ENCODE assay signal across 19 mouse cellular contexts in genomic region chr1:88150133-88150532, GRCm38 (mm10). TPM values are rescaled to one million over a fixed set of nuclear protein-coding genes. Genes with fewer than 3 reads are reported as not detected.
DNase-seq lines count a peak whose midpoint lies in the region; ATAC-seq and TF ChIP-seq lines count a peak whose summit lies in the region.
"Not testable (repeated sequence)": the region's sequence is repeated elsewhere in the genome, so short reads cannot be mapped to it uniquely, and the experiment has no call there.
"Had no signal": no experiment of that assay in that cellular context is flagged by ENCODE, and none has a peak within 500 bp of the region (broad histone marks: within the 10 kb centered on the region; RNA-seq: fewer than 3 reads in every experiment).

No protein-coding gene starts in this region.

- ATAC-seq in heart, postnatal 0 days (ENCODE audit: insufficient read depth, low read depth); kidney, postnatal 0 days (replicated peaks; ENCODE audit: low FRiP score, low read depth): not testable (repeated sequence)
- peak; percentile 69 for ATAC-seq in megakaryocyte, adult 5-6 weeks (ENCODE audit: poor library complexity, severe bottlenecking)

- TF ChIP-seq CTCF in heart, postnatal 0 days (IDR thresholded peaks at IDR 0.05; ENCODE audit: low read depth): peak; percentile 42
- TF ChIP-seq CTCF in kidney, postnatal 0 days (IDR thresholded peaks at IDR 0.05; ENCODE audit: low read depth): peak; percentile 70

- not testable (repeated sequence) for H3K9ac ChIP-seq in heart, postnatal 0 days (replicated peaks; ENCODE audit: low read depth, low read length); kidney, postnatal 0 days (ENCODE audit: low read depth, low read length)

- not testable (repeated sequence) for H3K4me1 ChIP-seq in heart, postnatal 0 days (ENCODE audit: control insufficient read depth, insufficient read depth); kidney, postnatal 0 days (replicated peaks; ENCODE audit: insufficient read depth, low read length)

- not testable (repeated sequence) for H3K27ac ChIP-seq in heart, postnatal 0 days (ENCODE audit: low read depth); kidney, postnatal 0 days

- not testable (repeated sequence) for H3K27me3 ChIP-seq in heart, postnatal 0 days (ENCODE audit: control insufficient read depth, insufficient read depth, low read length); kidney, postnatal 0 days (ENCODE audit: insufficient read depth, low read length)

- not testable (repeated sequence) for TF ChIP-seq EP300 in heart, postnatal 0 days (IDR thresholded peaks at IDR 0.05; ENCODE audit: low read depth)

- DNase-seq in A20 (ENCODE audit: low read depth, low spot score): peak; percentile 20
- peak; percentile 8 for DNase-seq in R1 (ENCODE audit: low read depth, low spot score)
- peak; percentile 35 to 41 for DNase-seq in cerebellum, postnatal 14 days
- DNase-seq in heart, postnatal 0 days (ENCODE audit: low spot score): not testable (repeated sequence)
- peak; percentile 41 for DNase-seq in kidney, postnatal 0 days (ENCODE audit: low spot score)
- peak; percentile 15 for DNase-seq in left cerebral cortex, postnatal 4 days
- DNase-seq in right cerebral cortex, postnatal 4 days: peak; percentile 5

- not testable (repeated sequence) for H3K36me3 ChIP-seq in heart, postnatal 0 days (replicated peaks; ENCODE audit: control insufficient read depth, insufficient read depth, low read length); kidney, postnatal 0 days (ENCODE audit: insufficient read depth, low read length)

- H3K9me3 ChIP-seq in heart, postnatal 0 days (replicated peaks; ENCODE audit: control insufficient read depth, low read length); kidney, postnatal 0 days (replicated peaks; ENCODE audit: low read length): not testable (repeated sequence)

- not testable (repeated sequence) for H3K4me2 ChIP-seq in heart, postnatal 0 days (ENCODE audit: low read depth, low read length); kidney, postnatal 0 days (ENCODE audit: low read length)

- intact Hi-C loops in left cerebral cortex, postnatal 4 days (cut with DNase I): loop anchor here (10.0 kb wide), 1 partner anchor 135 kb away; no protein-coding TSS in a partner anchor

- 76% methylated on average over 2 of the region's 2 CpGs for WGBS in heart, postnatal 0 days
- 76% methylated on average over 2 of the region's 2 CpGs for WGBS in kidney, postnatal 0 days

- not testable (repeated sequence) for H3K4me3 ChIP-seq in heart, postnatal 0 days (ENCODE audit: low read depth, low read length); kidney, postnatal 0 days (replicated peaks; ENCODE audit: low read depth, low read length)

RNA-seq across cellular contexts. Expression of gene Ugt1a6a, which starts 15.5 kb away (rescaled TPM):
- total RNA-seq in heart, postnatal 0 days (2014; rRNA removed; ENCODE audit: low replicate concordance): 1.9 and 2.2 TPM in 2 replicates
- polyA plus RNA-seq in heart, postnatal 0 days (2015; fragmentation: Nextera tagmentation; extraction: Ambion mirVana): 0.66 and 1.0 TPM in 2 replicates
- 8.2 and 9.3 TPM in 2 replicates for polyA plus RNA-seq in kidney, postnatal 0 days (2015; fragmentation: Nextera tagmentation; extraction: Ambion mirVana)
- total RNA-seq in left cerebral cortex, postnatal 4 days (2021): under 1 TPM in 1 of 2 experiments, not detected in 1; 0.16 TPM
- 7.2 and 7.6 TPM in 2 replicates for total RNA-seq in megakaryocyte, adult 5-6 weeks (2015)
- total RNA-seq in megakaryocyte, adult 5-6 weeks (2017): 4.6 and 6.5 TPM in 2 replicates
- polyA plus RNA-seq: heart, embryonic 11.5 days had no signal

RNA-seq across cellular contexts. Expression of gene Ugt1a5, which starts 15.7 kb away (rescaled TPM):
- total RNA-seq in heart, postnatal 0 days (2014; rRNA removed; ENCODE audit: low replicate concordance): not detected in 2 replicates
- not detected in 2 replicates for polyA plus RNA-seq in heart, postnatal 0 days (2015; fragmentation: Nextera tagmentation; extraction: Ambion mirVana)
- 0.06 TPM in 1 of 2 replicates, not detected in the other for polyA plus RNA-seq in kidney, postnatal 0 days (2015; fragmentation: Nextera tagmentation; extraction: Ambion mirVana)
- under 1 TPM in 1 of 2 experiments, not detected in 1; 0.36 TPM for total RNA-seq in left cerebral cortex, postnatal 4 days (2021)
- total RNA-seq in megakaryocyte, adult 5-6 weeks (2015): 4.3 and 6.1 TPM in 2 replicates
- total RNA-seq in megakaryocyte, adult 5-6 weeks (2017): 0.28 and 0.84 TPM in 2 replicates
- polyA plus RNA-seq: activated CD4-positive, CD25-positive, alpha-beta regulatory T cell, adult 4 months; embryonic facial prominence, embryonic 11.5 days; forebrain, embryonic 15.5 days; heart, embryonic 11.5 days; hindbrain, embryonic 15.5 days; limb, embryonic 12.5 days; midbrain, embryonic 13.5 days; stomach, embryonic 14.5 days had no signal

RNA-seq across cellular contexts. Expression of gene Ugt1a6b, which starts 47.1 kb away (rescaled TPM):
- 0.19 and 0.27 TPM in 2 replicates for total RNA-seq in heart, postnatal 0 days (2014; rRNA removed; ENCODE audit: low replicate concordance)
- 0.14 TPM in 1 of 2 replicates, not detected in the other for polyA plus RNA-seq in heart, postnatal 0 days (2015; fragmentation: Nextera tagmentation; extraction: Ambion mirVana)
- polyA plus RNA-seq in kidney, postnatal 0 days (2015; fragmentation: Nextera tagmentation; extraction: Ambion mirVana): 0.55 and 0.65 TPM in 2 replicates
- total RNA-seq in left cerebral cortex, postnatal 4 days (2021): not detected
- 3.7 and 6.3 TPM in 2 replicates for total RNA-seq in megakaryocyte, adult 5-6 weeks (2015)
- total RNA-seq in megakaryocyte, adult 5-6 weeks (2017): 4.6 and 6.1 TPM in 2 replicates
- polyA plus RNA-seq: activated CD4-positive, CD25-positive, alpha-beta regulatory T cell, adult 4 months; embryonic facial prominence, embryonic 11.5 days; heart, embryonic 11.5 days; limb, embryonic 12.5 days had no signal

RNA-seq across cellular contexts. Expression of gene Ugt1a2, which starts 50.3 kb away (rescaled TPM):
- total RNA-seq in heart, postnatal 0 days (2014; rRNA removed; ENCODE audit: low replicate concordance): not detected in 2 replicates
- polyA plus RNA-seq in heart, postnatal 0 days (2015; fragmentation: Nextera tagmentation; extraction: Ambion mirVana): not detected in 2 replicates
- 176 and 217 TPM in 2 replicates for polyA plus RNA-seq in kidney, postnatal 0 days (2015; fragmentation: Nextera tagmentation; extraction: Ambion mirVana)
- under 1 TPM in 1 of 2 experiments, not detected in 1; 0.38 TPM for total RNA-seq in left cerebral cortex, postnatal 4 days (2021)
- total RNA-seq in megakaryocyte, adult 5-6 weeks (2015): 2.5 and 4.1 TPM in 2 replicates
- total RNA-seq in megakaryocyte, adult 5-6 weeks (2017): 0.12 and 1.2 TPM in 2 replicates
- total RNA-seq: gastrocnemius, postnatal 4 days; heart, postnatal 25 days; left cerebral cortex, adult 8-10 months had no signal
- polyA plus RNA-seq: activated CD4-positive, CD25-positive, alpha-beta regulatory T cell, adult 4 months; embryonic facial prominence, embryonic 11.5 days; forebrain, embryonic 15.5 days; heart, embryonic 11.5 days; hindbrain, embryonic 15.5 days; limb, embryonic 12.5 days had no signal

RNA-seq across cellular contexts. Expression of gene Ugt1a7c, which starts 55.3 kb away (rescaled TPM):
- total RNA-seq in heart, postnatal 0 days (2014; rRNA removed; ENCODE audit: low replicate concordance): 0.73 and 0.99 TPM in 2 replicates
- polyA plus RNA-seq in heart, postnatal 0 days (2015; fragmentation: Nextera tagmentation; extraction: Ambion mirVana): 1.8 and 1.9 TPM in 2 replicates
- polyA plus RNA-seq in kidney, postnatal 0 days (2015; fragmentation: Nextera tagmentation; extraction: Ambion mirVana): 10.7 and 12.1 TPM in 2 replicates
- under 1 TPM; 0.40 to 0.56 TPM for total RNA-seq in left cerebral cortex, postnatal 4 days (2021)
- 120 and 121 TPM in 2 replicates for total RNA-seq in megakaryocyte, adult 5-6 weeks (2015)
- 178 and 196 TPM in 2 replicates for total RNA-seq in megakaryocyte, adult 5-6 weeks (2017)
